Mouse (Mus musculus) stomach, embryonic 14.5 days (tissue): ENCODE results near the gene Ehbp1l1. TPM values are rescaled to one million over a fixed set of nuclear protein-coding genes. Genes with fewer than 3 reads are reported as not detected.

ENCODE experiments used
- ATAC-seq: fragments of 200-750 bp; cut with Nextera tagmentation; 2 replicates; pipeline ENCODE4 v1.8.0; 2017; ENCODE audit warnings: low read depth, moderate TSS enrichment; ENCODE audit not compliant: insufficient number of reproducible peaks, insufficient read depth, low FRiP score
- H3K27ac ChIP-seq: fragments of 300-500 bp; sonication (generic); 2 replicates; pipeline ENCODE4 v1.5.1; 2014; ENCODE audit warnings: mild to moderate bottlenecking, low read length, moderate library complexity, mixed read lengths
- H3K27me3 ChIP-seq: fragments of 300-500 bp; sonication (generic); 2 replicates; pipeline ENCODE4 v1.6.1; 2014; ENCODE audit warnings: low read length, control low read depth, mixed read lengths; ENCODE audit not compliant: control insufficient read depth, insufficient read depth
- H3K36me3 ChIP-seq: fragments of 300-500 bp; sonication (generic); 2 replicates; pipeline ENCODE4 v1.6.1; 2014; ENCODE audit warnings: mild to moderate bottlenecking, control low read depth, low read length, moderate library complexity, mixed read lengths; ENCODE audit not compliant: control insufficient read depth, insufficient read depth
- H3K4me1 ChIP-seq: fragments of 300-500 bp; sonication (generic); 2 replicates; pipeline ENCODE4 v1.6.1; 2014; ENCODE audit warnings: low read length, control low read depth, mixed read lengths; ENCODE audit not compliant: control insufficient read depth, insufficient read depth
- H3K4me2 ChIP-seq: fragments of 300-500 bp; sonication (generic); replicated peaks from 2 replicates; pipeline ENCODE4 v1.6.1; 2014; ENCODE audit warnings: low read depth, low read length, control low read depth
- H3K4me3 ChIP-seq: fragments of 300-500 bp; sonication (generic); 2 replicates; pipeline ENCODE4 v1.5.1; 2014; ENCODE audit warnings: low read depth, low read length, control low read depth
- H3K9ac ChIP-seq: fragments of 300-500 bp; sonication (generic); replicated peaks from 2 replicates; pipeline ENCODE4 v1.6.1; 2014; ENCODE audit warnings: low read depth, mild to moderate bottlenecking, control low read depth, low read length, moderate library complexity, mixed read lengths
- H3K9me3 ChIP-seq: fragments of 300-500 bp; sonication (generic); 2 replicates; pipeline ENCODE4 v1.6.1; 2016; ENCODE audit warnings: low read depth, low read length, control low read depth; ENCODE audit not compliant: control insufficient read depth
- WGBS: fragments of 180-500 bp; shearing (Covaris S2); extraction: QIAGEN DNeasy Blood & Tissue Kit; methylation state at CpG from one replicate; pipeline ENCODE4 v1.1.7; 2014; 5-methylcytosine and 5-hydroxymethylcytosine counted together
- polyA plus RNA-seq: library from polyadenylated mRNA; unstranded; fragments of >200 nt; fragmentation: Nextera tagmentation; extraction: Ambion mirVana; gene quantifications from 2 replicates; pipeline ENCODE4 v1.2.1, GENCODE M21; 2014

Ehbp1l1 gene
- polyA plus RNA-seq, result 36.7 and 37.4 TPM in 2 replicates

DNA sequence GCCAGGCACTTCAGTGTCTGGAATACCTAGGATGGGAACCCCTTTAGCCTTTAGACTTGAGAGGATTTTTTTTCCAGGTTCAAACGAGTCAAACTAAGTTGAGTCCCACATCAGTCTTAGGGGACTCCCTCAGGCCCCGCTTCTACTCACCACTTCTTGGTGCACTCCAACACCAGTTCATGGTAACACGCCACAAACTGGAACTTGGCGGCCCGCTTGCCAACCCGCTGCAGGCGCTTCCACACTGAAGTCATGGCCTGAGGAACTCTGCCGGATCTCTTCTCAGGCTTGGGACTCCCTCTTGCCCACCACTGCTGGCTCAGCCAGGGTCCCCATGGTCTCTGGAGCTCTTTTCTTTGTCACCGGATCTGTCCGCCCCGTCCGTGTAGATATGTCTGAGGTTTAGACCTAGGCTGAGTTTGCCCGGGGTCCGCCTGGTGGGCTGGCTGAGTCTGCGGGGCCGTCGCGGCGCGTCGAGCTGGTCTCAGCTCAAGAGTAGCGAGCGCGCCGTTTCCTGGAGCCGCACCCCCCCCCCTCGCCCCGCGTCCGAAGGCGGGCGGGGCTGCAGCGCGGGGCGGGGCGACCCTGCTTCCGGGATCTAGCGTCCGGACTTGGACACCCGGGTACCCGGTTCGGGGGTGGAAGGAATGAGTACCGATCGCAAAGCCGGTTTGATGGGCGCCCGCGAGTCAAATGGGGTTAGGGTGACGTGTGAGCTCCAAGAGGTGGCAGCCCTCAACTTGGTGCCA is at the start of gene Ehbp1l1:
Gene Ehbp1l1 (minus strand): TSS at position 551 of the 749 bp plus-strand sequence.
- Histone ChIP-seq H3K4me1 (peaks cover 46% of the 10 kb centered on the region), H3K9me3 (no peaks in the 10 kb centered on the region), H3K27me3 (no peaks in the 10 kb centered on the region), H3K27ac (peak within 1 kb of the TSS; percentile 73), H3K36me3 (peaks cover 17% of the 10 kb centered on the region), H3K4me2 (peak within 1 kb of the TSS; percentile 96), H3K4me3 (peak within 1 kb of the TSS; percentile 73), H3K9ac (peak within 1 kb of the TSS; percentile 77)
- WGBS, result 13% methylated on average over 40 of the region's 49 CpGs
- 0 out of 2 replicates have a peak, but pooled peaks have one; percentile 14 for ATAC-seq

- H3K4me2 ChIP-seq, result peak within 1 kb of the TSS; percentile 86
- peak; percentile 98 for ATAC-seq
- H3K27me3 ChIP-seq, result no peaks in the 10 kb centered on the region
- peak within 1 kb of the TSS; percentile 75 for H3K4me3 ChIP-seq
- no peaks in the 10 kb centered on the region for H3K9me3 ChIP-seq
- under 1% methylated on average over 64 of the region's 64 CpGs for WGBS
- H3K36me3 ChIP-seq, result peaks cover 30% of the 10 kb centered on the region
- H3K27ac ChIP-seq, result peak within 1 kb of the TSS; percentile 58
- peak within 1 kb of the TSS; percentile 82 for H3K9ac ChIP-seq
- peaks cover 13% of the 10 kb centered on the region; the same call in 1 of the 2 replicates for H3K4me1 ChIP-seq
Observed at GRCm38 (mm10) chr19:5770925-5771860, 45.1 kb upstream of the Ehbp1l1 start, which contains the start of gene Scyl1. TSS of gene Scyl1 (minus strand) at chr19:5771419.

DNA sequence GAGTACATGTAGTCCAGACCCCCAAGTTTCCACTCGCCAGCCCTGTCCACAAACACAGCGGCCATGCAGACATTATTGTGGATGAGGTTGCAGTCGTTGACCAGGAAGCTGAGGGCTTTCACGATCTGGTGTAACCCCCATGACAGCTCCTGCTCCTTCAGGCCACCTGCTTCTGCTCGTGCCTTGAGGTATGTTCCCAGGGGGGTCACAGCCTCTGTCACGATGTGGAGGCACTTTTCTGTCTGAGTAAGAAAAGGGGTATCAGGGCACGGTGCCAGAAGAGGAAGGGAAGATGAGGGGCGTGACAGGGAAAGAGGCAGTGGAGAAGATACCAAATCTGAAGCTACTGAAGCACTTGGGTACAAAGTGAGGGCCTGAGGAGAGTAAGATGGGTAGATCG is 44.2 kb upstream of the Ehbp1l1 start:
- no peaks in the 10 kb centered on the region for H3K9me3 ChIP-seq
- H3K4me2 ChIP-seq, result peak overlapping the region; percentile 86
- H3K9ac ChIP-seq, result peak overlapping the region; percentile 82
- peak overlapping the region; percentile 75 for H3K4me3 ChIP-seq
- H3K36me3 ChIP-seq, result peaks cover 34% of the 10 kb centered on the region
- no peaks in the 10 kb centered on the region for H3K27me3 ChIP-seq
- ATAC-seq, result no peak
- WGBS, result 30% methylated on average over 9 of the region's 9 CpGs
- H3K27ac ChIP-seq, result no peak overlapping the region
- H3K4me1 ChIP-seq, result peaks cover 13% of the 10 kb centered on the region; the same call in 1 of the 2 replicates

DNA sequence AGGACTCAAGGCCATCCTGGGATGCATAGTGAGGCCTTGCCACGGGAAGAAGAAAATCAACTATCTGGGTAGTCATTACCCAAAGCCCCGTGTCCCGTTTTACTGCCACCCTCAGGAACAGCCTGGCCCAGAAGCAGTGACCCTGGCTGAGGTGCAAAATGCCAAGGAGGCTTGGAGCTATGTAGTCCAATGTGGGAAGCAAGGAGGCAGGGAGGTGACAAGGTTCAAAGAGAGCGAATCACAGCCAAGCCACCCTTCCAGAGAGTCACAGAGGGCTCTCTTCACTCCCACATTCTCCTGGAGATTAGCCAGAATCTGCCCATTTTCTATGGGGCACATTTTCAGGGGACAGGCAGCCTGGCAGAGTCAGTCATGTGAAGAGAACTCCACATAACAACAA is 41.2 kb upstream of the Ehbp1l1 start:
- Histone ChIP-seq H3K36me3 (peaks cover 61% of the 10 kb centered on the region), H3K9me3 (no peaks in the 10 kb centered on the region), H3K4me1 (peaks cover 13% of the 10 kb centered on the region; the same call in 1 of the 2 replicates), H3K9ac (no peak overlapping the region), H3K4me3 (no peak overlapping the region), H3K27me3 (no peaks in the 10 kb centered on the region), H3K4me2 (no peak overlapping the region), H3K27ac (no peak overlapping the region)
- WGBS, result 89% methylated on average over 4 of the region's 4 CpGs
- ATAC-seq, result no peak

DNA sequence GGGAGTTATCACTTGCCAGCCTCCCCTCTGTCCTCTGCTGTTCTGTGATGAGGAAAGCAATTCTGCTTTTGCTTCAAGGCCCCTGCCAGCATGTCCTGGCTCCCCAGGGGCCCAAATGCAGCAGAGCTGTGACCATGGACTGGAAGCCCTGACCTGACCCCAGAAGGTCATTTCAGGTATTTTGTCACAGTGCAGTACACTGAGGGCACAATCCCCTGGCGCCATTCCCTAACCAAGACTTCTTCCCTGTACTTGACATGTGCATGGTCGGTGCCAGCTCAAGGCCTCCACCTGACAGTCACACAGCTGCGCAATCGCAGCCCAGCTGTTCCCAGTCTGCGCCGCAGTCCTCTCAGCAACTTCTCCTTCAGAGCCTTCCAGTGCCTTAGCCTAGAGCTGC is 37.0 kb upstream of the Ehbp1l1 start:
- 0 out of 2 replicates have a peak, but pooled peaks cover 4% of the 10 kb centered on the region for H3K27me3 ChIP-seq
- peaks cover 81% of the 10 kb centered on the region for H3K36me3 ChIP-seq
- H3K4me3 ChIP-seq, result no peak overlapping the region
- no peaks in the 10 kb centered on the region for H3K9me3 ChIP-seq
- no peak for ATAC-seq
- H3K9ac ChIP-seq, result no peak overlapping the region
- H3K4me2 ChIP-seq, result no peak overlapping the region
- WGBS, result 92% methylated on average over 6 of the region's 6 CpGs
- H3K27ac ChIP-seq, result no peak overlapping the region
- H3K4me1 ChIP-seq, result no peaks in the 10 kb centered on the region

GRCm38 (mm10) chr19:5758878-5759403 is 32.8 kb upstream of the Ehbp1l1 start:
- Histone ChIP-seq H3K9ac (no peak overlapping the region), H3K27ac (no peak overlapping the region), H3K36me3 (peaks cover 57% of the 10 kb centered on the region), H3K4me3 (no peak overlapping the region), H3K4me1 (0 out of 2 replicates have a peak, but pooled peaks cover 9% of the 10 kb centered on the region), H3K27me3 (0 out of 2 replicates have a peak, but pooled peaks cover 10% of the 10 kb centered on the region), H3K4me2 (no peak overlapping the region), H3K9me3 (no peaks in the 10 kb centered on the region)
- no peak for ATAC-seq
- whole genome bisulfite sequencing, result 93% methylated on average over 14 of the region's 14 CpGs

DNA sequence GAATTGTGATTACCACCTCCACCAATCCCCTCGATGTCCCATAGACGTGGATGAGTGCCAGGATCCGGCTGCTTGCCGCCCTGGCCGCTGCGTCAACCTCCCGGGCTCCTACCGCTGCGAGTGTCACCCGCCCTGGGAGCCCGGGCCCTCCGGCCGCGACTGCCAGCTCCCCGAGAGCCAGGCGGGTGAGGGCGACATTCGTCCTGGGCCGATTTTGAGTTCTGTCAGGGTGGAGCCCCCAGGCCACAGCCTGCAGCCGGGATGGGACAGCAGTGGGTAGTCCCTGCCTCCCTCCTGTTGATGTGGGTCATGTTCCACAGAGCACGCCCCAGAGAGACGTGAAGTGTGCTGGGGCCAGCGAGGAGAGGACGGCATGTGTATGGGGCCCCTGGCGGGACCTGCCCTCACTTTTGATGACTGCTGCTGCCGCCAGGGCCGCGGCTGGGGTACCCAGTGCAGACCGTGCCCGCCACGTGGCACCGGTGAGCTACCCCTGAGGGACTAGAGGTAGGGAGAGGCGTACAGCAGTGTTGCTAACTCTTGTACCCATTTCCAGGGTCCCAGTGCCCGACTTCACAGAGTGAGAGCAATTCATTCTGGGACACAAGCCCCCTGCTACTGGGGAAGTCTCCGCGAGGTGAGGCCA is 31.0 kb upstream of the Ehbp1l1 start:
- 0 out of 2 replicates have a peak, but pooled peaks cover 9% of the 10 kb centered on the region for H3K4me1 ChIP-seq
- no peak overlapping the region for H3K27ac ChIP-seq
- no peaks in the 10 kb centered on the region for H3K9me3 ChIP-seq
- no peak for ATAC-seq
- H3K4me3 ChIP-seq, result 0 out of 2 replicates have a peak overlapping the region, but pooled peaks have one; percentile 1
- peaks cover 44% of the 10 kb centered on the region for H3K36me3 ChIP-seq
- 0 out of 2 replicates have a peak, but pooled peaks cover 10% of the 10 kb centered on the region for H3K27me3 ChIP-seq
- WGBS, result 25% methylated on average over 36 of the region's 36 CpGs
- no peak overlapping the region; the same call in 1 of the 2 replicates for H3K9ac ChIP-seq
- H3K4me2 ChIP-seq, result 0 out of 2 replicates have a peak overlapping the region, but pooled peaks have one; percentile 13
